Mouse (Mus musculus) bone marrow macrophage, adult 2 months (primary cell): ENCODE results near the gene Eme2. TPM values are rescaled to one million over a fixed set of nuclear protein-coding genes. Genes with fewer than 3 reads are reported as not detected.

Experiments
- H3K27ac ChIP-seq: 2 replicates; pipeline ENCODE4 v1.5.1; 2012; ENCODE audit warnings: low read depth, low read length; ENCODE audit not compliant: insufficient read depth
- H3K4me1 ChIP-seq: 2 replicates; pipeline ENCODE4 v1.6.1; 2012; ENCODE audit warnings: low read length; ENCODE audit not compliant: control insufficient read depth, insufficient read depth
- H3K4me3 ChIP-seq: 2 replicates; pipeline ENCODE4 v1.5.1; 2012; ENCODE audit warnings: mild to moderate bottlenecking, low read length, moderate library complexity; ENCODE audit not compliant: insufficient read depth
- CTCF ChIP-seq: IDR thresholded peaks from 2 replicates; pipeline ENCODE4 v1.5.1; 2012; ENCODE audit warnings: low read depth, mild to moderate bottlenecking, low read length, moderate library complexity
- POLR2A ChIP-seq: IDR thresholded peaks from 2 replicates; pipeline ENCODE4 v1.6.1; 2012; ENCODE audit warnings: mild to moderate bottlenecking, low read depth, low read length, borderline replicate concordance
- polyA plus RNA-seq: library from polyadenylated mRNA; stranded (reverse); fragments of >200 nt; gene quantifications from 2 replicates; pipeline ENCODE4 v1.2.4, GENCODE M21; 2012; ENCODE audit not compliant: missing spikeins, insufficient read depth, insufficient read length

Gene Eme2
- polyA plus RNA-seq, 1 experiment = 7.1 TPM

DNA sequence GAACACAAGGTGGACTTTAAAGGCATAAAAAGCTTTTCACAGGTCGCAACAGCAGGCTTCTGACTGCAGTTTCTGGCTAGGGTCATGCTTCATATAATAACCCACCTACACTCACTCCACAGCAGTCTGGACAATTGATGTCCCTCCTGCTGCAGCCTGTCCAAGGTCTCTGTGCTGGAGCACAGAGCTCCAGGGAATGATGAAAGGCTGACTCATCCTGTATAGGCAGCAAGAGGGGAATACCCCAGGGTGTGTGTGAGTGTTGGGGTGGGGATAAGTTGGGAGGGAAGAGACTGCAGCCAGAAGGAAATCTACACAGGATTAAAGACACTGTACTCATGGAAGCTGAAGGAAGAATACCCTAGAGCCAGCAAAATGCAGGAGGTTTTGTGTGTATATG, 34.6 kb upstream of the Eme2 start:
- TF ChIP-seq POLR2A (no peak), CTCF (no peak)
- Histone ChIP-seq H3K4me3 (no peak overlapping the region), H3K27ac (no peak overlapping the region)

DNA sequence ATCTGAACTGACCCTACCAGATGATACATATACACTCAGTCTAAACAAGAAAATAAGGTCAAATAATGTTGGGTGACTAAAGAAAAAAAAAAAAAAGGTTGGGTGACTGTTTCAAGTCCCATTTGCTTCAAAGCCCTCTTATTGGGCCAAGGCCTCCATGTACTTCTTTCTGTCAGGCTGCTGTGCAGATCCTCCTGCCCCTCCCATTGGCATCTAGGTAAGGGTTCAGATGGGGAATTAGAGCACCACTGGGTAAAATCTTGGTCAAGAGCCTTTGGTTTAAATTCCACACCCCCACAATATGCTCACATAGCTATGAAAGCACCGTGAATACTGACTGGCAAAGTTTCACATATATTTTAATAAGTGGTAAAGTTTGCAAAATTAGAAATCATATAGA, 28.4 kb upstream of the Eme2 start:
- Histone ChIP-seq H3K4me1 (no peaks in the 10 kb centered on the region), H3K4me3 (no peak overlapping the region), H3K27ac (no peak overlapping the region)
- TF ChIP-seq POLR2A (no peak), CTCF (no peak)

More for the DNA sequence above, 34.6 kb upstream of the Eme2 start:
- H3K4me1 ChIP-seq = peaks cover 12% of the 10 kb centered on the region

DNA sequence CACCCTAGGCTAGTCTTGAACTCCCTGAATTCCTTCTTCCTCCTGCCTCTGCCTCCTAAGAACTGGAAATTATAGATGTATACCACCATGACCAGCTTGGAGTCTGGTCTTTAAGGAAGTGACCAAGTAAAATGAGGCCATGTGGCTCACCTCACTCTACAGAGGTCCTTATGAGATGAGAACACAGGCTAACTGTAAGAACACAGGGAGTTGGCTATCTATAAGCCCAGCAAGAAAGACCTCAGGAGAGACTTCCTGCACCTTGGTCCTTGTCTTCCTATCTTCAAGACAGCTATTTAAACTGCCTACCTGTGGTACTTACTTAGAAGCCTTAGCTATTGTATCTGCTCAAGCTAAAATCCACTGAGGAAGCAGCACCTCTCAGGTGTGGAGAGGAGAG, 19.1 kb upstream of the Eme2 start:
- no peak overlapping the region for H3K27ac ChIP-seq
- TF ChIP-seq POLR2A (no peak), CTCF (no peak)
- no peak overlapping the region for H3K4me3 ChIP-seq
- no peaks in the 10 kb centered on the region for H3K4me1 ChIP-seq

DNA sequence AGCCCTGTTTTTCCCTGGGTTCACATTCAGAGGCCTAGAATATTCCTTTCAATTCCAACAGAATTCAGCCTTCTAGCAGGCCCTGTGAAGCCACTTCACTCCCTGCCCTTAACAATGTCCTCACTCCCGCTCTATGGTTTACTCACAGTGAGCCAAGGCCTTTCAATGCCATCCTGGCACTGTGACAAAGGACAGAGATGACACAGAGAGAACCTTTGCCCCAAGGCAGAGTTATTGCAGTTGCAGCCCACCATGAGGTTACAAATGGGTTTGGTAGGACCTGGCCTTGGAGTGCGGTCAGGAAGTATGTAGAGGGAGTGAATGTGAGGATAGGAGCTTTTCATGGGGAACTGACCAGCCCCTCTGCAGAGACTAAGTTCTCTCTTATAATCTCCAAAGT, 12.7 kb upstream of the Eme2 start:
- TF ChIP-seq CTCF (no peak), POLR2A (no peak)

DNA sequence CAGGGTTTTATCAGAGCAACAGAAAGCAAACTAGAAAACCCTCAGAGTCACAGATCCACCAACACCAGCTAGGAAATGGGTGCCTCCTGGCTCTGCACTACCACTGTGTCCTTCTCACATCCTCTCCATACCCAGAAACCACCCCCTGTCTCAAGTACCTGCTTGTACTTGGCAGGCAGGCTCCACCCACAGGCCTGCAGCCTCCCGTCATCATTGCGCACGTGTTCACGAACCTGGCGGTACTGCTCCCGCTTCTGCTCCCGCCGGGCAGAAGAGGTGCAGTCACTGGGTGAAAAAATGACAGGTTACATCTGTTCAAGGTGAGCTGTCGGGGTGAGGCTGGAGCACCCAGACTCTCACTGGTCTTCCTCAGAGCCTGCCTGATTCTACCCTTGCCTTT, 8.9 kb upstream of the Eme2 start:
- H3K4me1 ChIP-seq = no peaks in the 10 kb centered on the region
- no peak overlapping the region for H3K4me3 ChIP-seq
- TF ChIP-seq POLR2A = no peak
- TF ChIP-seq CTCF = no peak
- H3K27ac ChIP-seq = no peak overlapping the region

More for the DNA sequence above, 12.7 kb upstream of the Eme2 start:
- H3K4me1 ChIP-seq = no peaks in the 10 kb centered on the region
- no peak overlapping the region for H3K27ac ChIP-seq
- H3K4me3 ChIP-seq = no peak overlapping the region

DNA sequence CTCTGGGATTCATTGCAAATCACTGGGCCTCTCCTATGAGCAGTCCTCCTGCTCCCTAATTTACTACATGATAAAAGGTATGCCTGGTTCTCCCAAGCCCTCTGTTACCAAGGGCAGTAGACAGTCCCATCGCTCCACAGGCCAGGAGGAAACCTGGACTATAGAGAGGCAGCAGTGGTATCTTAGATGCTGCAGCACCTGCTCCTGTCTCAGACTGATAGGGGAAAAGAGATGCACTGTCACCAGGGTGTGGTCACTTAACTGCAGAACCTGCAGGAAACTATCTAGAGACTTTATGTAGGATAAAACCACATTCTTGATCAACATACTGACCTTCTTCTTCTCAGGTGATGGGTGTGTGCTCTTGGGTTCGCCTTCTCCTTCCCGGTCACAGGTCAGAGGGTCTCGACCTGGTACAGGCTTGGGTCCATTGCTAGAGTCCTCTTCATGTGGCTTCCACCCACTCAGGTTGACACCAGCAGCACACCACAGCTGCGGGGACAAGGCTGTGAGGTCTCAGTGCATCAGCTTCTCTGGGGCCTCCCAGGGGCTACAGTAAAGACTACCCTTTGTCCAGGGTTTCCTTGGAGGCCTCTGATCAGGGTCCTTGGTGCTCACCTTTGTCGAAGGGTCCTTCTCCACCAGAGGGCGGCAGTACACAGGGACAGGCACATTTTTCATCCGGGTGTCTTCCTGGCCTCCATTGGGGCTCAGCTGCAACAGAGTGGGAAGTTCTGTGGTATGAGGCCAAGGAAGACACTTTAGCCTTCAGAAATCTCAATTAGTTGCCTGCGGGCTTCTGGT, 8.0 kb upstream of the Eme2 start:
- no peak overlapping the region for H3K27ac ChIP-seq
- H3K4me3 ChIP-seq = no peak overlapping the region
- no peaks in the 10 kb centered on the region for H3K4me1 ChIP-seq
- peak; percentile 25; the same call in 1 of the 2 replicates for TF ChIP-seq CTCF
- TF ChIP-seq POLR2A = no peak

DNA sequence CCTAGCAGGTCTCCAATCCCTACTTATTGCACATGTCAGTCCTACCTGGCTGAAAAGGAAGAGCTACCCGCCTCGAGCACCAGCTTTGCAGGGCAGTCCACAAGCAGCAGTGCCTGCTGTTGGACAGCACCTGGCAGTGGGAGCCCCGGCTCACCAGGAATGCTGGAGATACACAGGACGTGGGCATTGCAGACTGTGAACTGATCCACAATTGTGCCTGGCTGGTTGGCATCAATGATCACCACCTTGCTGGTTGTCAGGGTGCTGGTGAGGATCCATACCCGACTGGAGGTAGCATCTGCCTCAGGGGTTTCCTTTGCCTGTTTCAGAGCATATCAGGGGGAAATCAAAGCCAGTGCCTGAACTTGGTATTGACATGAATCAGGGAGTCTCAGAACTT, 7.2 kb upstream of the Eme2 start:
- Histone ChIP-seq H3K4me3 (no peak overlapping the region), H3K4me1 (0 out of 2 replicates have a peak, but pooled peaks cover 1% of the 10 kb centered on the region), H3K27ac (no peak overlapping the region)
- no peak for TF ChIP-seq POLR2A
- TF ChIP-seq CTCF = no peak

DNA sequence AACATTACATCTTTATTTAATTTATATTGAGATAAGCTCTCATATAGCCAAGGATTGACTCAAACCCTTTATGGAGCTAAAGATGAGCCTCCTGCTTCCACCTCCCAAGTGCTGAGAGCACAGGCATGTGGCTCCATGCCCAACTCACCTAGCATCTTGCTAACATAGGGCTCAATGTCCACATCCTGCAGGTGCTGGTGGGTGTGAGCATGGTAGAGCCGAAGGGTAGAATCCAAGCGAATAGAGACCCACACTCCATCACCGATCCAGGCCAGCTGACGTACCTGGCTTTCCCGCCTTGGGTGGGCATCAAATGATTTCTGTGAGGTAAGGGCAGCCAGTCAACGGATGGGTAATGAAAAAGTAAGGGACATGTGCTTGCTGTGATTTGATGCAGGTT, 5.1 kb upstream of the Eme2 start:
- Histone ChIP-seq H3K27ac (no peak overlapping the region), H3K4me1 (0 out of 2 replicates have a peak, but pooled peaks cover 4% of the 10 kb centered on the region), H3K4me3 (no peak overlapping the region)
- TF ChIP-seq CTCF (no peak), POLR2A (no peak)

DNA sequence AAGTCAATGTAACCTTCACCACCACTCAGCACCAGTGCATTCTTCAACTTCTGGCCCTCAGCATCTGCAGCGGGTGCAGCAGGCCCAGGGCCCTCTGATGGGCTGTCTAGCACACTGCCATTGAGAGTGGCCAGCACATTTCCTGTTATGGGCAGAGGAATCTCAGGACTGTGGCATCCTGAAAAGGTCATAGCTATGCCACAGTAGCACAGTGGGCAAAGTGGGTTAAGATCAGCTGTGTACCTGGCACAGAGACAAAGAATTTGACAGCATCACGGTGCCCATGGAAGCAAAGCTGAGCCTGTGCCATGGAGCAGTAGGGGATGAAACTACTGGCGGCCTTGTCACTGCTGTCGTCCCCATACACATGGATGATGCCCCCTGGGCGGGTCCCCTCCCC, 4.3 kb upstream of the Eme2 start:
- no peak overlapping the region for H3K27ac ChIP-seq
- 0 out of 2 replicates have a peak, but pooled peaks cover 4% of the 10 kb centered on the region for H3K4me1 ChIP-seq
- H3K4me3 ChIP-seq = no peak overlapping the region
- TF ChIP-seq POLR2A = no peak
- no peak for TF ChIP-seq CTCF

DNA sequence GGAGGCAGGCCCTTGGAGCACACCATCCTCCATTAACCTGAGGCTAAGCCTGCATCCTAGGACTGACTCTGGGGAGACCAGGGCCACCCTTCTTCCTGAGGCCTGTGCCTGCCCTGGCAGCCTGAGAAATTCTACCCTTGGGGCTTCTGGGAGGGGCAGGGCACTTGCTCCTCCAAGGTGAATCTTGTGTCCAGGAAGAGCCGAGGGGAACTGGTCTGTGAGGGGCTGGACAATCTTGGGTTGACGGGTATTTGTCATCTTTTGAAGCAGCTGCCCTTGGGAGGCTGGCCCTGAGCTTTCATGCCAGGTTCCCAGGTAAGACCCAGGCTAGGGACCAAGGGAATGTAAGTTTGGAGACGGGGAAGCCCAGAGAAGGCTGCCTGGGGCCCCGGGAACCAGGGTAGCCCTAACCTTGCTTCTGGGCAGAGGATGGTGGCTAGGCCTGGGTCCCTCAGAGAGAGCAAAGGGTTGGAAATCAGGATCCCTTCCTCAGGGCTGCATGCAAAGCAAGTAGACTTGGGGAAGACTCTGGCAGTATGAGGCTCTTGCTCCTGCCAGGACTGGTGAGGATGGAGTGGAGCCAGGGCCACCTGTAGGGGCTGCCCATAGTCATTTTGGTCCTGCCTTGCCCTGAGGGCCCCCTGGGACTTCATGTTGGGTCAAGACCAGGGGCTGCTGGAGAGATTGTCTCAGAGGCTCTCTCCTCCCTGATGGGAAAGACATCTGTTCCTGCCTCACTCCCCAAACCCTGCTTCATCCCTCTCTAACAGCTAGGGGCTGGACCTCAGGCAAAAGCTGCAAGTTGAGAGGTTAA, 3.4 kb upstream of the Eme2 start:
- H3K4me3 ChIP-seq = no peak overlapping the region
- no peak for TF ChIP-seq POLR2A
- TF ChIP-seq CTCF = no peak
- no peak overlapping the region for H3K27ac ChIP-seq
- 0 out of 2 replicates have a peak, but pooled peaks cover 4% of the 10 kb centered on the region for H3K4me1 ChIP-seq
